Mouse (Mus musculus) ES-E14 (cell line): ENCODE data around the gene 2900092C05Rik. TPM values are rescaled to one million over a fixed set of nuclear protein-coding genes. Genes with fewer than 3 reads are reported as not detected.

Source experiments
- DNase-seq: peaks from one replicate; pipeline ENCODE4 v3.0.0-alpha.2; 2013; ENCODE audit warnings: low read depth, low spot score
- H3K27ac ChIP-seq: 2 replicates; pipeline ENCODE4 v1.5.1; 2012; ENCODE audit warnings: low read depth, mild to moderate bottlenecking, low read length, moderate library complexity, mixed read lengths; ENCODE audit not compliant: poor library complexity, insufficient read depth, severe bottlenecking
- H3K36me3 ChIP-seq: 2 replicates; pipeline ENCODE4 v1.6.1; 2012; ENCODE audit warnings: mild to moderate bottlenecking, low read length, moderate library complexity, mixed read lengths; ENCODE audit not compliant: control insufficient read depth, poor library complexity, insufficient read depth, severe bottlenecking
- H3K4me1 ChIP-seq, 2 experiments: fragments of 150-350 bp in 1 of 2; sonication (generic) in 1 of 2; 2 replicates each; pipeline ENCODE4 v1.6.1; 2012; ENCODE audit warnings: low read length in 2 of 2, mild to moderate bottlenecking in 1 of 2, mixed read lengths in 1 of 2; ENCODE audit not compliant: control insufficient read depth in 2 of 2, insufficient read depth in 2 of 2, poor library complexity in 1 of 2
- H3K4me3 ChIP-seq, 2 experiments: fragments of 150-350 bp in 1 of 2; sonication (generic) in 1 of 2; 2 replicates each; pipeline ENCODE4 v1.5.1; 2012; ENCODE audit warnings: low read length in 2 of 2, low read depth in 1 of 2, mild to moderate bottlenecking in 1 of 2, mixed read lengths in 1 of 2; ENCODE audit not compliant: insufficient read depth in 1 of 2, poor library complexity in 1 of 2, severe bottlenecking in 1 of 2
- H3K9ac ChIP-seq: 2 replicates; pipeline ENCODE4 v1.6.1; 2012; ENCODE audit warnings: low read depth, mild to moderate bottlenecking, low read length, mixed read lengths; ENCODE audit not compliant: poor library complexity, insufficient read depth, severe bottlenecking
- H3K9me3 ChIP-seq: fragments of 150-350 bp; sonication (generic); 2 replicates; pipeline ENCODE4 v1.6.1; 2012; ENCODE audit warnings: low read depth, mild to moderate bottlenecking, low read length; ENCODE audit not compliant: control insufficient read depth, insufficient read depth
- CHD2 ChIP-seq: IDR thresholded peaks from 2 replicates; pipeline ENCODE4 v1.6.1; 2014; ENCODE audit warnings: mild to moderate bottlenecking, low read depth, low read length, inconsistent platforms
- HCFC1 ChIP-seq: IDR thresholded peaks from 2 replicates; pipeline ENCODE4 v1.6.1; 2012; ENCODE audit warnings: low read length, inconsistent platforms, borderline replicate concordance; ENCODE audit not compliant: insufficient read depth
- MAFK ChIP-seq: IDR thresholded peaks from 2 replicates; pipeline ENCODE4 v1.6.1; 2014; ENCODE audit warnings: mild to moderate bottlenecking, low read depth, low read length, inconsistent platforms; ENCODE audit not compliant: insufficient read depth
- ZC3H11A ChIP-seq: IDR thresholded peaks from 2 replicates; pipeline ENCODE4 v1.6.1; 2012; ENCODE audit warnings: low read depth, mild to moderate bottlenecking, inconsistent platforms, low read length, borderline replicate concordance
- ZNF384 ChIP-seq: IDR thresholded peaks from 2 replicates; pipeline ENCODE4 v1.6.1; 2012; ENCODE audit warnings: low read depth, low read length, inconsistent platforms
- in situ Hi-C, 2 experiments: fragments of 600-800 bp; cut with MboI; formaldehyde crosslinking; loops; one replicate each; pipeline ENCODE4 v1.15.1; 2025; ENCODE audit warnings: low sequenced_read_pairs in 2 of 2, inconsistent platforms in 1 of 2; ENCODE audit not compliant: unreplicated experiment in 2 of 2
- total RNA-seq: library from RNA; depleted of rRNA; stranded (reverse); fragments of 300-350 nt; gene quantifications from 2 replicates; pipeline ENCODE4 v1.2.3, GENCODE M21; 2012; rRNA removed

2900092C05Rik gene
- not detected in 2 replicates for total RNA-seq

- in situ Hi-C loops, result no loop called here
- no peaks in the 10 kb centered on the region for H3K9me3 ChIP-seq
- no peak within 1 kb of the TSS for H3K9ac ChIP-seq
- no peaks in the 10 kb centered on the region for H3K4me1 ChIP-seq
- H3K36me3 ChIP-seq, result no peaks in the 10 kb centered on the region
- H3K27ac ChIP-seq, result no peak within 1 kb of the TSS
- no peak for DNase-seq
- H3K4me3 ChIP-seq, result no peak within 1 kb of the TSS
- TF ChIP-seq ZNF384 (no peak), HCFC1 (no peak), CHD2 (no peak), MAFK (no peak), ZC3H11A (no peak)
These were observed at the start of gene 2900092C05Rik for GRCm38 (mm10) chr7:12512217-12512616. Gene 2900092C05Rik, plus strand, starts transcription at chr7:12512517.

GRCm38 (mm10) chr7:12478158-12479008 is 33.9 kb upstream of the 2900092C05Rik start, which contains the start of gene Zfp606:
Gene Zfp606, plus strand, starts transcription at chr7:12478293.
- DNase-seq, result peak; percentile 77
- H3K36me3 ChIP-seq, result peaks cover 14% of the 10 kb centered on the region
- H3K27ac ChIP-seq, result no peak within 1 kb of the TSS; the same call in 1 of the 2 replicates
- H3K9me3 ChIP-seq, result no peaks in the 10 kb centered on the region
- TF ChIP-seq ZNF384 (no peak), HCFC1 (peak; percentile 91)
- H3K4me3 ChIP-seq, result peak within 1 kb of the TSS; percentile 89 to 98
- 0 out of 4 replicates have a peak, but pooled peaks cover 0 to 4% of the 10 kb centered on the region in 2 experiments for H3K4me1 ChIP-seq
- H3K9ac ChIP-seq, result peak within 1 kb of the TSS; percentile 92
- in situ Hi-C loops, result no loop called here

- in situ Hi-C loops, result no loop called here
- Histone ChIP-seq H3K4me3 (peak overlapping the region; percentile 89 to 98), H3K27ac (no peak overlapping the region), H3K9me3 (no peaks in the 10 kb centered on the region), H3K36me3 (peaks cover 14% of the 10 kb centered on the region), H3K4me1 (0 out of 4 replicates have a peak, but pooled peaks cover 0 to 4% of the 10 kb centered on the region in 2 experiments), H3K9ac (peak overlapping the region; percentile 92; the same call in 1 of the 2 replicates)
- 0 out of 2 replicates have a peak, but pooled peaks have one; percentile 20 for TF ChIP-seq HCFC1
- TF ChIP-seq ZC3H11A, result no peak
- peak; percentile 93 for TF ChIP-seq ZNF384
- TF ChIP-seq MAFK, result no peak
- TF ChIP-seq CHD2, result no peak
- DNase-seq, result peak; percentile 7
These were observed 33.3 kb upstream of the 2900092C05Rik start for GRCm38 (mm10) chr7:12479009-12479346.

- TF ChIP-seq ZNF384 (peak; percentile 50; the same call in 1 of the 2 replicates), MAFK (no peak)
- DNase-seq, result no peak
- Histone ChIP-seq H3K9me3 (no peaks in the 10 kb centered on the region), H3K9ac (peak overlapping the region; percentile 70), H3K4me1 (0 out of 4 replicates have a peak, but pooled peaks cover 0 to 4% of the 10 kb centered on the region in 2 experiments), H3K4me3 (peak overlapping the region in 1 of 2 experiments; percentile 98; a peak in 3 of 4 replicates), H3K36me3 (peaks cover 14% of the 10 kb centered on the region), H3K27ac (no peak overlapping the region)
- in situ Hi-C loops, result no loop called here
These were observed 32.8 kb upstream of the 2900092C05Rik start for GRCm38 (mm10) chr7:12479525-12479924.

- no peak for TF ChIP-seq CHD2
- no peak for TF ChIP-seq ZC3H11A
- no peak for TF ChIP-seq ZNF384
- Histone ChIP-seq H3K4me1 (0 out of 4 replicates have a peak, but pooled peaks cover 0 to 4% of the 10 kb centered on the region in 2 experiments), H3K4me3 (no peak overlapping the region), H3K27ac (no peak overlapping the region), H3K9me3 (no peaks in the 10 kb centered on the region), H3K36me3 (peaks cover 14% of the 10 kb centered on the region), H3K9ac (no peak overlapping the region)
- in situ Hi-C loops, result no loop called here
- no peak for DNase-seq
These were observed 28.5 kb upstream of the 2900092C05Rik start for GRCm38 (mm10) chr7:12483771-12484170.
